Mouse (Mus musculus) limb, embryonic 13.5 days (tissue): ENCODE data around the gene Stt3b. TPM values are rescaled to one million over a fixed set of nuclear protein-coding genes. Genes with fewer than 3 reads are reported as not detected.

Experiments
- ATAC-seq: fragments of 200-750 bp; cut with Nextera tagmentation; 2 replicates; pipeline ENCODE4 v1.8.0; 2017; ENCODE audit warnings: low read depth, moderate number of reproducible peaks, moderate TSS enrichment; ENCODE audit not compliant: low FRiP score
- H3K27ac ChIP-seq: fragments of 300-500 bp; sonication (generic); 2 replicates; pipeline ENCODE4 v1.5.1; 2015; ENCODE audit warnings: inconsistent platforms, mild to moderate bottlenecking, moderate library complexity
- H3K27me3 ChIP-seq: fragments of 300-500 bp; sonication (generic); 2 replicates; pipeline ENCODE4 v1.6.1; 2015; ENCODE audit warnings: mild to moderate bottlenecking, inconsistent platforms
- H3K36me3 ChIP-seq: fragments of 300-500 bp; sonication (generic); 2 replicates; pipeline ENCODE4 v1.6.1; 2015; ENCODE audit warnings: inconsistent platforms, mild to moderate bottlenecking, moderate library complexity
- H3K4me1 ChIP-seq: fragments of 300-500 bp; sonication (generic); 2 replicates; pipeline ENCODE4 v1.6.1; 2015; ENCODE audit warnings: inconsistent platforms
- H3K4me2 ChIP-seq: fragments of 300-500 bp; sonication (generic); replicated peaks from 2 replicates; pipeline ENCODE4 v1.6.1; 2015; ENCODE audit warnings: inconsistent platforms, mild to moderate bottlenecking, moderate library complexity
- H3K4me3 ChIP-seq: fragments of 300-500 bp; sonication (generic); 2 replicates; pipeline ENCODE4 v1.5.1; 2015; ENCODE audit warnings: moderate library complexity, mild to moderate bottlenecking, inconsistent platforms
- H3K9ac ChIP-seq: fragments of 300-500 bp; sonication (generic); 2 replicates; pipeline ENCODE4 v1.6.1; 2015; ENCODE audit warnings: mild to moderate bottlenecking, inconsistent platforms
- H3K9me3 ChIP-seq: fragments of 300-500 bp; sonication (generic); 2 replicates; pipeline ENCODE4 v1.6.1; 2016; ENCODE audit warnings: inconsistent platforms
- WGBS: fragments of 180-500 bp; shearing (Covaris S2); methylation state at CpG from one replicate; pipeline ENCODE4 v1.1.7; 2015; 5-methylcytosine and 5-hydroxymethylcytosine counted together
- polyA plus RNA-seq: library from polyadenylated mRNA; unstranded; fragments of >200 nt; fragmentation: Nextera tagmentation; extraction: Ambion mirVana; gene quantifications from 2 replicates; pipeline ENCODE4 v1.2.1, GENCODE M21; 2015

Gene Stt3b
- polyA plus RNA-seq, 1 experiment from 2014 or later: 99.9 TPM

DNA sequence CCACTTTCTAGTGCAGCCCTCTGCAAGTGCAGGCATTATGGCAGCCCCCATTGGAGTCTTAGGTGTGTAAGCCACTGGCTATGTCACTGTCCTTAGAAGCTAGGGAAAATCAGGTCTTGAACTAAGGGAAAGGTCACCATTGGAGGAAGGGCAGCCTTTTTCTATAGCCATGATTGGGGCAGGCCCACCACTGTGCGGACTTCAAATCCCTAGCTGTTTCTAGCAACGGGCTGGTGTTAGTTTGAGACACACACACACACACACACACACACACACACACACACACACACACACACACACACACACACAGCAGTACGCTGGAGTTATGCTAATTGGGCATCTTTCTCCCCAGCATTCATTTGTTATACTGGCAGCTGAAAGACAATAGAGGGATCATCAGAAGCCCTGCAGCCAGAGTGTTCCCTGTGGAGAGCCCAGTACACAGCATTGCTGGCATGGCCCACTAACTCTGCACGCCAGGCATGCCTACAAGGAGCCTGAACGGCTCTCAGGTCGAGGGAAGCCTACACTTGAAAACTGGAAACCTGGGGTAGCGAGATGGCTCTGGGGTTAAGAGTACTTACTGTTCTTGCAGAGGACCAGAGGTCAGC is 85.4 kb downstream of the Stt3b start:
- no peaks in the 10 kb centered on the region for H3K4me1 ChIP-seq
- no peak overlapping the region for H3K27ac ChIP-seq
- H3K4me2 ChIP-seq: no peak overlapping the region
- H3K9ac ChIP-seq: no peak overlapping the region
- ATAC-seq: no peak
- H3K27me3 ChIP-seq: no peaks in the 10 kb centered on the region
- 0 out of 2 replicates have a peak, but pooled peaks cover 6% of the 10 kb centered on the region for H3K36me3 ChIP-seq
- H3K9me3 ChIP-seq: no peaks in the 10 kb centered on the region
- 72% methylated on average over 7 of the region's 7 CpGs for WGBS
- H3K4me3 ChIP-seq: no peak overlapping the region

- Histone ChIP-seq H3K9me3 (no peaks in the 10 kb centered on the region), H3K36me3 (0 out of 2 replicates have a peak, but pooled peaks cover under 1% of the 10 kb centered on the region), H3K27me3 (no peaks in the 10 kb centered on the region), H3K4me1 (peaks cover 5% of the 10 kb centered on the region; the same call in 1 of the 2 replicates), H3K27ac (no peak overlapping the region), H3K9ac (no peak overlapping the region), H3K4me3 (no peak overlapping the region), H3K4me2 (no peak overlapping the region)
- 92% methylated on average over 7 of the region's 7 CpGs for WGBS
- no peak for ATAC-seq
These were observed 89.0 kb downstream of the Stt3b start for GRCm38 (mm10) chr9:115221265-115221664.

GRCm38 (mm10) chr9:115220466-115220865 is 89.8 kb downstream of the Stt3b start:
- peaks cover 12% of the 10 kb centered on the region for H3K4me1 ChIP-seq
- no peaks in the 10 kb centered on the region for H3K27me3 ChIP-seq
- no peak overlapping the region for H3K27ac ChIP-seq
- ATAC-seq: no peak
- 76% methylated on average over 7 of the region's 7 CpGs for WGBS
- no peaks in the 10 kb centered on the region for H3K9me3 ChIP-seq
- no peak overlapping the region for H3K9ac ChIP-seq
- H3K36me3 ChIP-seq: no peaks in the 10 kb centered on the region
- no peak overlapping the region for H3K4me3 ChIP-seq
- H3K4me2 ChIP-seq: no peak overlapping the region

DNA sequence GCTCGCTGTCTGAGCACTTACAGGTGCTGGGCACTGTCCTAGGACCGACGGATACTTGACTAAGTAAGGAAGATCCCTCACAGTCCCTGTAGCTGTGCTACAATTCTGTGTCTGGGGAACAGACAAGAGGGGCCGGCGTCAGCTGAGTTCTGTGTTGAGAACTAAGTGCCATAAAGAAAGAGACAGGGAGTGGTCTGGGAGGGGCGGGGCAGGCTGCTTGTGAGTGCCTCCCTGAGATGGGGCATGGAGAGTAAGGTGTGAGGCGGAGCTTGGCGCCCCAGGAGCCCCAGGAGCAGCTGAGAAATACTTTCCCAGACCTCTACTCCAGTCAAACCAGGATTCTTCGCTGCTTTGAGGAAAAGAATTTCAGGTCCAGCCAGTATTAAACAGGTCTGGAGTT is 92.2 kb downstream of the Stt3b start:
- Histone ChIP-seq H3K9ac (no peak overlapping the region), H3K4me1 (peaks cover 23% of the 10 kb centered on the region), H3K36me3 (no peaks in the 10 kb centered on the region), H3K9me3 (0 out of 2 replicates have a peak, but pooled peaks cover 5% of the 10 kb centered on the region), H3K4me3 (no peak overlapping the region), H3K4me2 (no peak overlapping the region), H3K27me3 (no peaks in the 10 kb centered on the region), H3K27ac (no peak overlapping the region)
- ATAC-seq: no peak
- 18% methylated on average over 9 of the region's 9 CpGs for WGBS

GRCm38 (mm10) chr9:115215830-115216701 is 94.2 kb downstream of the Stt3b start:
- peak; percentile 53; the same call in 1 of the 2 replicates for ATAC-seq
- peak overlapping the region; percentile 27; the same call in 1 of the 2 replicates for H3K4me2 ChIP-seq
- H3K4me1 ChIP-seq: peaks cover 23% of the 10 kb centered on the region
- no peak overlapping the region for H3K4me3 ChIP-seq
- WGBS: 26% methylated on average over 21 of the region's 21 CpGs
- H3K9me3 ChIP-seq: 0 out of 2 replicates have a peak, but pooled peaks cover 5% of the 10 kb centered on the region
- no peak overlapping the region for H3K27ac ChIP-seq
- no peaks in the 10 kb centered on the region for H3K36me3 ChIP-seq
- no peaks in the 10 kb centered on the region for H3K27me3 ChIP-seq
- H3K9ac ChIP-seq: no peak overlapping the region

- WGBS: 21% methylated on average over 7 of the region's 7 CpGs
- no peaks in the 10 kb centered on the region for H3K27me3 ChIP-seq
- no peak overlapping the region for H3K9ac ChIP-seq
- H3K36me3 ChIP-seq: no peaks in the 10 kb centered on the region
- no peak overlapping the region for H3K4me2 ChIP-seq
- peak; percentile 46; the same call in 1 of the 2 replicates for ATAC-seq
- 0 out of 2 replicates have a peak, but pooled peaks cover 5% of the 10 kb centered on the region for H3K9me3 ChIP-seq
- H3K4me1 ChIP-seq: peaks cover 31% of the 10 kb centered on the region
- no peak overlapping the region for H3K4me3 ChIP-seq
- 0 out of 2 replicates have a peak overlapping the region, but pooled peaks have one; percentile 44 for H3K27ac ChIP-seq
These were observed 95.3 kb downstream of the Stt3b start for GRCm38 (mm10) chr9:115214572-115215571.

DNA sequence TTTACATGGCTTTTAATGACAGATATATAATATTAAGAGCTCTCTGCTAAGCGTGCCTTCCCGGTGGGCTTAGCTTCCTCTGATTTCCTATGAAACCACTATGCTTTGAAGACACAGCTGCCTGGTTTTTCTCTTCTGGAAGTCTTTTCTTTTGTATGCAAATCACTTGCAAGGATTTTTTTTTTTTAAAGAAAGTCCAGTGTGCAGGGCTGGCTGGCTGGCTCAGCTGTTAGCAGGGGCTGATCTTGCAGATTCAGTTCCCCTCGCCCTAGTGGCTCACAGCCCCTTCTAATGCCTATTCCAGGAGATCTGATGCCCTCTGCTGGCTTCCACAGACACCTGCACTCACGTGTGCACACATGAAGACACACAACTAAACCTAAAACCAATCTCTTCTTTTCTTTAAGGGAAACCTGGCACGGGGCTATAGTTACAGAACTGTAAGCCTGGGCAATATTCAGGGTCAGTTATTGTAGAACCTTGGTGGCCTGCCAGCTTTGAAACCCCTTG is 96.4 kb downstream of the Stt3b start:
- 0 out of 2 replicates have a peak, but pooled peaks cover 5% of the 10 kb centered on the region for H3K9me3 ChIP-seq
- no peak overlapping the region for H3K27ac ChIP-seq
- H3K4me1 ChIP-seq: peaks cover 31% of the 10 kb centered on the region
- H3K4me2 ChIP-seq: no peak overlapping the region
- no peak overlapping the region for H3K4me3 ChIP-seq
- no peak for ATAC-seq
- H3K27me3 ChIP-seq: no peaks in the 10 kb centered on the region
- no peak overlapping the region for H3K9ac ChIP-seq
- 80% methylated on average over 5 of the region's 5 CpGs for WGBS
- H3K36me3 ChIP-seq: no peaks in the 10 kb centered on the region

DNA sequence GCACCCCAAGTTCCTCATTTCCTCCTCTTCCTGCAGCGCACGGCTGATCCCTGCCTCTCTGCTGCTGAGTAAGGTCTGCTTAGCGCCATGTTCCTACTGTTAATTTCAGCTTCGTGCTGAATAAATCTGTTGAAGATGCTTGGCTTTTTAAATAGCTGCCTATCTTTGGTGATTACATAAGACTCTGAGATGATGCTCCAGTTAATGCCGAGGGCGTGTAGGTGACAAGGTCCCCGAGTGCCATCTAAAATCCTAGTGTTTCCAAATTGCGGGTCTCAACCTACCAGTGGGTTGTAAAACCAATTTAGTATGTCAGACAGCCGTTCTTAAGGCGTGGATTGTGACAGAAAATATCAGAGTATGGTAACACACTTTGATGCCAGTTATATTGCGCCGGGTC is 99.7 kb downstream of the Stt3b start:
- peak overlapping the region; percentile 4; the same call in 1 of the 2 replicates for H3K27ac ChIP-seq
- no peaks in the 10 kb centered on the region for H3K27me3 ChIP-seq
- H3K4me1 ChIP-seq: peaks cover 28% of the 10 kb centered on the region
- WGBS: 76% methylated on average over 12 of the region's 12 CpGs
- H3K4me2 ChIP-seq: no peak overlapping the region
- H3K9me3 ChIP-seq: 0 out of 2 replicates have a peak, but pooled peaks cover 5% of the 10 kb centered on the region
- no peak overlapping the region for H3K9ac ChIP-seq
- no peak overlapping the region for H3K4me3 ChIP-seq
- no peak for ATAC-seq
- H3K36me3 ChIP-seq: peaks cover 6% of the 10 kb centered on the region; the same call in 1 of the 2 replicates

- 0 out of 2 replicates have a peak, but pooled peaks cover 5% of the 10 kb centered on the region for H3K9me3 ChIP-seq
- ATAC-seq: no peak
- WGBS: 83% methylated on average over 7 of the region's 7 CpGs
- H3K4me1 ChIP-seq: peaks cover 28% of the 10 kb centered on the region
- no peak overlapping the region for H3K4me2 ChIP-seq
- H3K9ac ChIP-seq: no peak overlapping the region
- H3K4me3 ChIP-seq: no peak overlapping the region
- no peak overlapping the region for H3K27ac ChIP-seq
- H3K36me3 ChIP-seq: peaks cover 6% of the 10 kb centered on the region; the same call in 1 of the 2 replicates
- H3K27me3 ChIP-seq: no peaks in the 10 kb centered on the region
These were observed 100.5 kb downstream of the Stt3b start for GRCm38 (mm10) chr9:115209737-115210136.

DNA sequence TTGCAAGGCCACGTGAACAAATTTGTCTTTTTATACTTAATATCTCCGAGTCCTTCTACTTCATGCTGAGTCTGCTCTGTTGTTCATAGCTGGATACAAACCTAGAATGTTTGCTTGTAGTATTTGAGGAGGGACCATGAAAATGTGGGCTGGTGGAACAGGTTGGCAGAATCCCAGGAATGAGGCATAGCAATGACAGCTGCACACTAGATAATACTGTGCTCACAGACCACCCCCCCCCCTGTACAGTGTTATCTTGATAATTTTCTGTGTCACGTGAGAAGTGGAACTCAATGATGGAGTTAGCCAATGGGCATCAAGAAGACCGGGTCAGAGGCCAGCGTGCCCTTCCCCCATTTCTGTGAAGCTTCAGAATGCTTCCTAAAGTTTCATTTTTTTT is 104.0 kb downstream of the Stt3b start:
- H3K9ac ChIP-seq: no peak overlapping the region
- H3K9me3 ChIP-seq: no peaks in the 10 kb centered on the region
- H3K36me3 ChIP-seq: peaks cover 6% of the 10 kb centered on the region; the same call in 1 of the 2 replicates
- WGBS: 67% methylated on average over 5 of the region's 5 CpGs
- no peak overlapping the region for H3K27ac ChIP-seq
- H3K27me3 ChIP-seq: no peaks in the 10 kb centered on the region
- peaks cover 25% of the 10 kb centered on the region for H3K4me1 ChIP-seq
- H3K4me3 ChIP-seq: no peak overlapping the region
- ATAC-seq: no peak
- H3K4me2 ChIP-seq: no peak overlapping the region

GRCm38 (mm10) chr9:115205491-115205890 is 104.7 kb downstream of the Stt3b start:
- WGBS: 2% methylated on average over 6 of the region's 6 CpGs
- no peak overlapping the region for H3K9ac ChIP-seq
- H3K27me3 ChIP-seq: no peaks in the 10 kb centered on the region
- H3K4me3 ChIP-seq: 0 out of 2 replicates have a peak overlapping the region, but pooled peaks have one; percentile 14
- H3K36me3 ChIP-seq: peaks cover 6% of the 10 kb centered on the region; the same call in 1 of the 2 replicates
- no peak for ATAC-seq
- no peak overlapping the region for H3K27ac ChIP-seq
- H3K4me2 ChIP-seq: peak overlapping the region; percentile 54
- H3K9me3 ChIP-seq: no peaks in the 10 kb centered on the region
- H3K4me1 ChIP-seq: peaks cover 20% of the 10 kb centered on the region
